Mouse (Mus musculus) kidney, adult 2 months (tissue): ENCODE results near the gene Slc12a5.

ENCODE experiments used
- CTCF ChIP-seq: fragments of 200-500 bp; conservative IDR thresholded peaks from 2 replicates; pipeline ENCODE4 v1.5.1; 2011; ENCODE audit warnings: low read depth, mild to moderate bottlenecking, control low read depth, low read length, moderate library complexity, mixed read lengths; ENCODE audit not compliant: insufficient read depth, insufficient read length
- POLR2A ChIP-seq: fragments of 200-500 bp; IDR thresholded peaks from one replicate; pipeline ENCODE4 v1.6.1; 2011; ENCODE audit warnings: low read depth, low read length, control low read depth

DNA sequence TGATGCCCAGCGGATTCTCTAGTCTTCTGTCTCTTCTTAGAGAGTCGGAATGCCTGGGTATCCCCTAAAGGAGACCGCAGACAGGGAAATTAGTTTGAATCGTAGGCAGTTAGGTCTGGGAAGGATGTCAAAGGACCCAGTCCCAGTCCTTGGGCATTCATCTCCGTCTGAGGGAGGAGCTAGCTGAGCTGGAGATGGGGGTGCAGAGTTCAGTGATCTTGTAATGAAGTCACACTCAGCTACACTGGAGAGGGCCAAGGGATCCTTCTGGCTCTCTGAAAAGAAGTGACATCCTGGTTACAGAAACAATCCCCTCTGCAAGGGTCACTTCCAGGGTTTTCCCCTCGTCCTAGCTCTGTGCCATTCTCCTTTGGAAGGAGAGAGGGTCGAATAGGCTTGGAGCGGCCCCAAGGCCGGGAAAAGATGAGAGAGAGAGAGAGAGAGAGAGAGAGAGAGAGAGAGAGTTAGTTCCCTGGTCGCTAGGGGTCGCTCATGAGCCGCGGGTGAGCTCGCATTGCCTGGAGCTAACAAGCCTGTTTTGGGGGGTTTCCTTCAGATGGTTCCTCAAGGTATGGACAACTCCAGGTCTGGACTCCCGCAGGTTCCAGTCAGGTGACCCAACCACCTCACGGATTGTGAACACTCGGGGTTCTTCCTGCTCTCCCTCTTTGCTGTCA, 1.0 kb downstream of the Slc12a5 start:
- TF ChIP-seq POLR2A: no peak
- peak; percentile 73 for TF ChIP-seq CTCF
